Mouse (Mus musculus) mouse embryonic stem cell (cell line): ENCODE measurements around the gene Flt3l.
"Not testable (repeated sequence)": the region's sequence is repeated elsewhere in the genome, so short reads cannot be mapped to it uniquely, and the experiment has no call there.

Experiments used
- in situ Hi-C, 2 experiments: fragments of 300-500 bp; cut with MboI; formaldehyde crosslinking; loops; 1 replicate in 1 of 2; 3 replicates in 1 of 2; pipeline ENCODE4 v1.14.3; 2019 to 2020; ENCODE audit warnings: low sequenced_read_pairs in 2 of 2, low pct_unique_long_range_greater_than_20kb in 1 of 2, mixed read lengths in 1 of 2; ENCODE audit not compliant: unreplicated experiment in 1 of 2

Gene Flt3l

GRCm38 (mm10) chr7:45165701-45166100, 29.5 kb upstream of the Flt3l start:
- in situ Hi-C loops, result no loop called here

- in situ Hi-C loops, result no loop called here
Observed at GRCm38 (mm10) chr7:45164833-45165232, 28.6 kb upstream of the Flt3l start.

GRCm38 (mm10) chr7:45163735-45164490, 27.7 kb upstream of the Flt3l start, which contains the start of gene Slc17a7:
Slc17a7 (plus strand) TSS chr7:45163949.
- in situ Hi-C loops, result no loop called here

- in situ Hi-C loops, result no loop called here
Observed at GRCm38 (mm10) chr7:45162996-45163615, 26.9 kb upstream of the Flt3l start.

- in situ Hi-C loops, result no loop called here
Observed at GRCm38 (mm10) chr7:45162551-45162950, 26.3 kb upstream of the Flt3l start.

GRCm38 (mm10) chr7:45161612-45162473, 25.6 kb upstream of the Flt3l start:
- in situ Hi-C loops, result no loop called here

GRCm38 (mm10) chr7:45160866-45161265, 24.6 kb upstream of the Flt3l start:
- in situ Hi-C loops, result no loop called here

- in situ Hi-C loops, result no loop called here
Observed at GRCm38 (mm10) chr7:45160316-45160800, 24.1 kb upstream of the Flt3l start.

- in situ Hi-C loops, result no loop called here
Observed at GRCm38 (mm10) chr7:45158991-45159390, 22.8 kb upstream of the Flt3l start.

- in situ Hi-C loops, result no loop called here
Observed at GRCm38 (mm10) chr7:45157459-45157858, 21.2 kb upstream of the Flt3l start.

- in situ Hi-C loops, result no loop called here
Observed at GRCm38 (mm10) chr7:45156206-45156605, 20.0 kb upstream of the Flt3l start.

GRCm38 (mm10) chr7:45155590-45155989, 19.4 kb upstream of the Flt3l start:
- in situ Hi-C loops, result no loop called here

- in situ Hi-C loops, result no loop called here
Observed at GRCm38 (mm10) chr7:45154993-45155514, 18.8 kb upstream of the Flt3l start.

GRCm38 (mm10) chr7:45154096-45154992, 18.1 kb upstream of the Flt3l start, which contains the start of the genes Pih1d1 and Aldh16a1:
Pih1d1 (plus strand) TSS chr7:45154303.
Aldh16a1 (minus strand) TSS chr7:45154584.
- in situ Hi-C loops, result no loop called here

- in situ Hi-C loops, result no loop called here
Observed at GRCm38 (mm10) chr7:45153586-45153985, 17.4 kb upstream of the Flt3l start.

- in situ Hi-C loops, result not testable (repeated sequence)
Observed at GRCm38 (mm10) chr7:45153052-45153451, 16.8 kb upstream of the Flt3l start.

- in situ Hi-C loops, result no loop called here
Observed at GRCm38 (mm10) chr7:45151303-45151702, 15.1 kb upstream of the Flt3l start.

- in situ Hi-C loops, result no loop called here
Observed at GRCm38 (mm10) chr7:45150321-45150720, 14.1 kb upstream of the Flt3l start.
